Mouse (Mus musculus) olfactory bulb, adult 2 months (tissue): ENCODE measurements at regions not wholly inside any gene's neighbourhood (a gene's known extent, or its start where the extent isn't known, plus 50 kb on each side); places are given as distances from the start of the nearest gene placed in this dataset.

Experiments
- H3K27ac ChIP-seq: fragments of 200-500 bp; 2 replicates; pipeline ENCODE4 v1.5.1; 2012; ENCODE audit warnings: low read depth, low read length; ENCODE audit not compliant: insufficient read depth
- H3K4me1 ChIP-seq: fragments of 200-500 bp; 2 replicates; pipeline ENCODE4 v1.6.1; 2012; ENCODE audit warnings: low read length; ENCODE audit not compliant: control insufficient read depth, insufficient read depth
- H3K4me3 ChIP-seq: fragments of 200-500 bp; 2 replicates; pipeline ENCODE4 v1.5.1; 2012; ENCODE audit warnings: mild to moderate bottlenecking, low read depth, low read length, moderate library complexity; ENCODE audit not compliant: insufficient read depth
- CTCF ChIP-seq: fragments of 200-500 bp; IDR thresholded peaks from 2 replicates; pipeline ENCODE4 v1.5.1; 2012; ENCODE audit warnings: low read depth, mild to moderate bottlenecking, low read length, moderate library complexity; ENCODE audit not compliant: insufficient read depth
- POLR2A ChIP-seq: fragments of 200-500 bp; IDR thresholded peaks from 2 replicates; pipeline ENCODE4 v1.6.1; 2012; ENCODE audit warnings: mild to moderate bottlenecking, low read depth, low read length, moderate library complexity; ENCODE audit not compliant: insufficient read depth
- WGBS: fragments of 180-500 bp; shearing (Covaris S2); methylation state at CpG from one replicate; pipeline ENCODE4 v1.1.7; 2018; 5-methylcytosine and 5-hydroxymethylcytosine counted together

DNA sequence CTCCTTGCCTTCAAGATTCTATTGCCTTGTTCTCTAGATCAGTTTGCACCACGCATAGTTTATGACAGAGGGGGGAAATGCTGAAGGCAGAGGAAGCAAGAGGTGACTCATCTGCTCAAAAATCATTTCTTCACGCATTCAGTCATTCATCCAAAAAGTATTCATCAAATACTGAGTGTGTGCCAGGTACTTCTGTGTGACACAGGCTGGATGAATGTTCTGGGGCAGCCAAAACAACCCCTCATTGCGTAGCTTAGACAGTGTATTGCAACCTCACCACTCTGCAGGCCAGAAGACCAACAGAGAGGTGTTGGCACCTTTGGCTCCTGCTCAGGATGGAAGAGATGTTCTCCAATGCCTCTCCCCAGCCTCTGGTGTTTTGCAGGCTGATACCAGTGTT lies 72.9 kb upstream of the Lnx1 start:
- 86% methylated on average over 3 of the region's 3 CpGs for WGBS
- TF ChIP-seq POLR2A = no peak
- no peak for TF ChIP-seq CTCF
- no peaks in the 10 kb centered on the region for H3K4me1 ChIP-seq
- no peak overlapping the region for H3K27ac ChIP-seq
- no peak overlapping the region for H3K4me3 ChIP-seq

DNA sequence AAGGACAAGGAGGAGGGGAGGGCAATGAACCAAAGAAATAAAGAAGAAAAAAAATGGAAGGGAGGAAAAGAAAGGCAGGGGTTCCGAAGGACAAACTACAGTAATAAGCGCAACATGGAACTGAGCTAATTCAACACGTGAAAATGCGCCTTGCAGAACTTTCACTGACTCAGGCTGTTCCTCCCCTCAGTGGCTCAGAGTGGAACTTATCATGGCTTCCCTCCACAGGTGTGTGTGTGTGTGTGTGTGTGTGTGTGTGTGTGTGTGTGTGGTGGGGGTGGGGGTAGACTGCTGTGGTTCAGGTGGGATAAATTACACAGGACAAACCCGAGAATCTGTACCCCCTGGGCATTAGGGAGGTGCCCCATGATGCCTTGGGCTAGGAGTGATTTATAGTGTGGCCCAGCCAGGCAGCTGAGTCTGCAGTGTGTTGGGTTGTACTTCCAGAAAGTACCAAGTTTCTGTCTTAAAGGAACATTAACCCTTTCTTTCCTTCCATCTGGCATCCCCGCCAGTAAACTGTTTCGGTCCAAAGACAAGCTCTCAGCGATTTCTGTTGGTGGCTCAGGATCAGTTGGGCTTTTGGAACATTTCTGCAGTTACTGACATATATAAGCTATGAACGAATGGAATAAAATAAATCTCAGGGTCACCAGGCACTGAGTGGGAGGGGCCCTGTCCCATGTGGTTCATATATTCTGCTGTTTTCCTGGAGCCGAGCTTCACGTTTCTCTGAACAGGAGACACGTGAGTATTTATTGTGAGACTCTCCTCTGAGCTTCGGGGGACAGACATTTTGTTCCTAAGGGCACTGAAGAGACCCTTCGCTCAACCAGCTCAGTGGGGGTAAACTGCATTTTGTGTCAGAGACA lies 71.1 kb upstream of the Lnx1 start:
- no peak overlapping the region for H3K4me3 ChIP-seq

GRCm38 (mm10) chr5:74771121-74771520 lies 68.4 kb upstream of the Lnx1 start:
- TF ChIP-seq POLR2A = no peak
- TF ChIP-seq CTCF = no peak
- Histone ChIP-seq H3K27ac (no peak overlapping the region), H3K4me3 (no peak overlapping the region), H3K4me1 (0 out of 2 replicates have a peak, but pooled peaks cover 4% of the 10 kb centered on the region)
- WGBS = 85% methylated on average over 7 of the region's 7 CpGs

More for the DNA sequence above, 71.1 kb upstream of the Lnx1 start:
- 93% methylated on average over 14 of the region's 14 CpGs for WGBS
- no peak for TF ChIP-seq CTCF
- TF ChIP-seq POLR2A = no peak
- no peak overlapping the region for H3K27ac ChIP-seq
- H3K4me1 ChIP-seq = no peaks in the 10 kb centered on the region

DNA sequence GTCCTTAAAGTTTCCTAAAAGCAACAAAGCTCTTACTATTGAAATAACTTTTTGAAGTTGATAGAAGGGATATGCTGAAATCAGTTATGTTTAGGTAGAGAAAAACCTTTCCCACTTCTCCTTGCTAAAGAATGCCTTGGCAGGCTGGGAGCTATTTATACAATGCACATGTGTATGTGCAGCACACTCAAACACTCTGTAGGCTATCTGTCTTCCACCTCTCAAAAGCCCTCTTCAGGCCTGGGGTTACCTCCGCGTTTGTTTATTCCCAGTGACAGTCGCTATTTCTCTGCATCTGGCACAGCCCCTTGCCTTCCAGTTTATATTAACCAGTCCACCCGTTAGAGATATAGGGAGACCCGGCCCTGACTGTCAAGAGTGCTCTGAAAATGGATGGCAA lies 66.3 kb upstream of the Lnx1 start:
- no peak overlapping the region for H3K4me3 ChIP-seq
- H3K4me1 ChIP-seq = 0 out of 2 replicates have a peak, but pooled peaks cover 4% of the 10 kb centered on the region
- no peak overlapping the region for H3K27ac ChIP-seq
- 92% methylated on average over 5 of the region's 5 CpGs for WGBS
- no peak for TF ChIP-seq POLR2A
- TF ChIP-seq CTCF = no peak

DNA sequence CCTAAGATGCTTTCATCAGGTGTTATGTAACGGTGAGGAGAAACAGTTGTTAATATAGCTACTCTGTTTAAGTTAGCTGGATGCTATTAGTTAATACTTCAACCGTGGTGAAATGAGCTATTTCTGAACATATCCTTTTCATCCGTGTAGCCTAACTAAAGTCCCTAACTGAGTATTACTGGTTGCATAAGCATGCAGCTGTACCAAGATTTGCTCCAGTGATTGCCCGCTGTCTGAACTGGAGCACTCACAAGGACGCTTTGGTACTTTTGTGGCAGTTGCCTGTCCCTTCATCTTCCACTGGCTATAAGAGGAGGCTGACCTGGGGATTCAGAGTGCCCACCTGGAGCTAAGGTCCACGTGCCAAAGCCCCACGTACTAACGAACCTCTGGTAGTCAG lies 65.3 kb upstream of the Lnx1 start:
- H3K4me1 ChIP-seq = 0 out of 2 replicates have a peak, but pooled peaks cover 4% of the 10 kb centered on the region
- WGBS = 61% methylated on average over 8 of the region's 8 CpGs
- H3K4me3 ChIP-seq = no peak overlapping the region
- no peak for TF ChIP-seq POLR2A
- H3K27ac ChIP-seq = no peak overlapping the region

GRCm38 (mm10) chr5:74766211-74766610 lies 63.5 kb upstream of the Lnx1 start:
- Histone ChIP-seq H3K27ac (no peak overlapping the region), H3K4me3 (no peak overlapping the region), H3K4me1 (0 out of 2 replicates have a peak, but pooled peaks cover 4% of the 10 kb centered on the region)
- TF ChIP-seq POLR2A (no peak), CTCF (no peak)
- 91% methylated on average over 8 of the region's 8 CpGs for WGBS

DNA sequence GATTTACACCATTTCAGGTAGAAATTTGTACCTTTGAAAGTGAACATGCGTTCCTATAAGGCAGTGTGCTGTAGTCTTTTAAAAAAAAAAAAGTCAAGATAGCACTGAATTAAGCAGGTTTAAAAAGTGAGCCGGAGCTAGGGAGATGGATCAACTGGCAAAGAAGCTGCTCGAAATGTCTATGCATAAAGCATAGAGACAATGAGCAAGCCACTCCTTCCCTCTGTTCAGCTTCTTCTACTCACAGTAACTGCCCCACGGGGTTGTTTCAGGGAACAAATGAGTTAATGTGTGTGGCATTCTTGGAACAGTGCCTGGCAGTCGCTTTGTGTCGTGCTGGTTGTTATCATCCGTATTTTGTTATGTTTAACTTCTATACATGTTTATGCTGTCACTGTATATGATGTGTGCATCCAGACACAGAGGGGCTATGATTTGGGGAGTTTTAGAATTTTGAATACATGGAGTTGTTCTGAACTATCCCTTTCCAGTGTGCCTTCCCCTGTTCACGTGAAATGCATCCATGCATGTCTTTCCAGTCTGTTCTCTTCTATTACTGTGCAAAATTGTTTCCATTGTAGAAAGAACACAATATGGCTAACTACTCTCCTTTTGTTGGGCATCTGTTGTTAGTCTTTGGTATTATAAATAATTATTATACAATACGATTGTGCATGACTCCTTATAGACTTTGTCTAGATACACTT lies 62.5 kb upstream of the Lnx1 start:
- 46% methylated on average over 9 of the region's 9 CpGs for WGBS
- Histone ChIP-seq H3K27ac (no peak overlapping the region), H3K4me3 (no peak overlapping the region), H3K4me1 (0 out of 2 replicates have a peak, but pooled peaks cover 4% of the 10 kb centered on the region)
- TF ChIP-seq CTCF (no peak), POLR2A (no peak)

DNA sequence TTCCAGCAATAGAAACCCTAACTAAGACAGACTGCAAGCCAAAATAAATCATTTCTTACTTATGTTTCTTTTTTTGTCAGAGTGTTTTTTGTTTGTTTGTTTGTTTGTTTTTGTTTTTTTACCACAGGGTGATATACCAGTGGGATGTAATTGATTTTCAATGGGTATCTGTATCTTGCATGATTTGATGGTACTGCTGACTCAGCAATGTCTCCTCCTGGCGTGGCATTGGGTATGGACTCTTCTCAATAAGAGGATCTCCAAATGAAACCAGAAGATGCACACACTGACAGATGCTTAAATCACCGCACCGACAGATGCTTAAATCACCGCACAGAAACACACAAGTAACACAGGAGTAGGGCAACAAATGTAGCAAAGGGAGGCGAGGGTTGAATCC lies 54.8 kb upstream of the Lnx1 start:
- 97% methylated on average over 5 of the region's 5 CpGs for WGBS
- Histone ChIP-seq H3K4me3 (no peak overlapping the region), H3K4me1 (no peaks in the 10 kb centered on the region), H3K27ac (no peak overlapping the region)
- TF ChIP-seq CTCF = no peak
- TF ChIP-seq POLR2A = no peak

DNA sequence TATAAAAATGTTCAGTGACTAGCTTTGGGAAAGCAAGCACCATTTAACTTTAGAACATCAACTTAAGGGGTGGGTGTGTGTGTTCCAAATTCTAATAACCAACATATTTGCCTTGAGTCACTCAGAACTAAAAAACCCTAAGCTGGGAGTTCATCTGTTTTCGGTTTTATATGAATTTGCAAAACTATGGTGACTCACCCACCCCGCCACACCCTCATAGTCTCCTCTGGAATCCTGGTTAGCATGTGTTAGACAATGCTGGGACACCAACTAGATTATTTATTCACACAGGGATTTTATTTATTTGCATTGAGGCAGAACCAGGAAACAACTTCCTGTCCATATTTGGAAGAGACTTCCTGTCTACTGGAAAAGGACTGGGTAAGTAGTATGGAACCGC lies 50.2 kb upstream of the Lnx1 start:
- H3K27ac ChIP-seq = no peak overlapping the region
- no peak overlapping the region for H3K4me3 ChIP-seq
- 90% methylated on average over 3 of the region's 3 CpGs for WGBS
- no peaks in the 10 kb centered on the region for H3K4me1 ChIP-seq
- TF ChIP-seq POLR2A (no peak), CTCF (no peak)
